Mouse (Mus musculus) forebrain, embryonic 11.5 days (tissue): ENCODE results near the gene Nln. TPM values are rescaled to one million over a fixed set of nuclear protein-coding genes. Genes with fewer than 3 reads are reported as not detected.

Source experiments
- ATAC-seq: fragments of 200-750 bp; cut with Nextera tagmentation; replicated peaks from 2 replicates; pipeline ENCODE4 v1.8.0; 2017; ENCODE audit warnings: moderate TSS enrichment; ENCODE audit not compliant: low FRiP score
- DNase-seq: peaks from one replicate; pipeline ENCODE4 v3.0.0-alpha.2; 2017; ENCODE audit warnings: low spot score
- H3K27ac ChIP-seq: fragments of 300-500 bp; sonication (generic); 2 replicates; pipeline ENCODE4 v1.5.1; 2014; ENCODE audit warnings: low read depth, low read length
- H3K27me3 ChIP-seq: fragments of 300-500 bp; sonication (generic); 2 replicates; pipeline ENCODE4 v1.6.1; 2014; ENCODE audit warnings: mild to moderate bottlenecking, low read length, mixed read lengths; ENCODE audit not compliant: control insufficient read depth, insufficient read depth
- H3K36me3 ChIP-seq: fragments of 300-500 bp; sonication (generic); 2 replicates; pipeline ENCODE4 v1.6.1; 2014; ENCODE audit warnings: mild to moderate bottlenecking, low read length, moderate library complexity, mixed read lengths; ENCODE audit not compliant: control insufficient read depth, insufficient read depth
- H3K4me1 ChIP-seq: fragments of 300-500 bp; sonication (generic); replicated peaks from 2 replicates; pipeline ENCODE4 v1.6.1; 2014; ENCODE audit warnings: low read length, mixed read lengths; ENCODE audit not compliant: control insufficient read depth, insufficient read depth
- H3K4me2 ChIP-seq: fragments of 300-500 bp; sonication (generic); 2 replicates; pipeline ENCODE4 v1.6.1; 2014; ENCODE audit warnings: low read depth, mild to moderate bottlenecking, low read length, moderate library complexity, mixed read lengths; ENCODE audit not compliant: severe bottlenecking
- H3K4me3 ChIP-seq: fragments of 300-500 bp; sonication (generic); 2 replicates; pipeline ENCODE4 v1.5.1; 2014; ENCODE audit warnings: low read depth, low read length
- H3K9ac ChIP-seq: fragments of 300-500 bp; sonication (generic); 2 replicates; pipeline ENCODE4 v1.6.1; 2014; ENCODE audit warnings: low read length
- H3K9me3 ChIP-seq: fragments of 300-500 bp; sonication (generic); 2 replicates; pipeline ENCODE4 v1.6.1; 2016; ENCODE audit warnings: low read length, mixed read lengths; ENCODE audit not compliant: control insufficient read depth
- WGBS: fragments of 180-500 bp; shearing (Covaris S2); extraction: QIAGEN DNeasy Blood & Tissue Kit; methylation state at CpG from one replicate; pipeline ENCODE4 v1.1.7; 2014; 5-methylcytosine and 5-hydroxymethylcytosine counted together
- polyA plus RNA-seq: library from polyadenylated mRNA; unstranded; fragments of >200 nt; fragmentation: Nextera tagmentation; extraction: Ambion mirVana; gene quantifications from 2 replicates; pipeline ENCODE4 v1.2.1, GENCODE M21; 2014

Gene Nln
- polyA plus RNA-seq, 1 experiment from 2014 or later = 21.1 TPM

DNA sequence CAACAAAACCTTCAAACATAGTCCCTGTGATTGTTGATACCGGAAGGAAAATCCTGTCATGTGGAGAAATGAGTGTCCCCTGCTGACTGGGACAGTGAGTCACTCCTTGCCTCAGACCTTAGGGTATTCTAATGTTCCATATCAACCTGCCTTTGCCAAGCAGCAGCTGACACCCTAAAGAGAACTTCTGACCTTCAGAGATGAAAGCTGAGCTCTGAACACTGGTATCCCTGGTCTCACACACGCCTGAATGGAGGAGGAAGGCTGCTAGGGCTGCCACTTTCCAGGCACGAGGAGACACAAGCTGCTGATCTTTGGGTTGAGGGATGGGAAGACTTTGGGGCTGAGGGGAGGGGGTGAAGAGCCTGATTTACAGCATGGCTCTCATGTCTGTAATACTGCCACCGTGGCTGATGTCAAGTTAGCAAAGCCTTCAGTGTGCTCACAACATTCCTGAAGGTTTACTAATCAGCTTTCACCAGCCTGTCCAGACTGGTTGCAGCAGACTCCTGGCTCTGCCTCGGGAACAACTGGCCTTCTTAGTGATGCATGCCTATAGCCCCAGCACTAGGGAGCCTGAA, 131.0 kb downstream of the Nln start:
- 74% methylated on average over 5 of the region's 5 CpGs for WGBS
- no peak overlapping the region for H3K4me3 ChIP-seq
- no peaks in the 10 kb centered on the region for H3K4me1 ChIP-seq
- no peak overlapping the region for H3K27ac ChIP-seq
- H3K27me3 ChIP-seq = no peaks in the 10 kb centered on the region
- H3K36me3 ChIP-seq = no peaks in the 10 kb centered on the region
- no peak overlapping the region for H3K4me2 ChIP-seq
- DNase-seq = no peak
- peaks cover 3% of the 10 kb centered on the region; the same call in 1 of the 2 replicates for H3K9me3 ChIP-seq
- no peak for ATAC-seq
- no peak overlapping the region for H3K9ac ChIP-seq

DNA sequence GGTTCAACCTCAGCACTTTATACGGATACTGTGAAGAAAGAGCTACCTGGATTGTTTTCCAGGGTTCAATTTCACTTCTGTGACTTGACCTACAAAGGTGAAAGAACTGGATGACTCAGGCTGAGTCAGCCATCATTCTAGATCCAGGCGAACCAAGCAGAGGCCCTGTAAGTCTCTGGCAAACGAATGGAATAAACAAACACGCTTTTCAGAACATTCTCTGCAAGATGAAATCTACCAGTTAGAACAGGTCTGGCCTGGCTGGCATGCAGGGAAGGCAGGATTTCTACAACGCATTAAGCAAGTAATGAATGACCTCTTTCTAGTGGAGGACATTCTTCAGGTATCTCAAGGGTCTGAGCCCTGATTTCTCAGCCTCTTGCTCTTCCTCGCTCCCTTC, 131.6 kb downstream of the Nln start:
- WGBS = 83% methylated on average over 6 of the region's 6 CpGs

DNA sequence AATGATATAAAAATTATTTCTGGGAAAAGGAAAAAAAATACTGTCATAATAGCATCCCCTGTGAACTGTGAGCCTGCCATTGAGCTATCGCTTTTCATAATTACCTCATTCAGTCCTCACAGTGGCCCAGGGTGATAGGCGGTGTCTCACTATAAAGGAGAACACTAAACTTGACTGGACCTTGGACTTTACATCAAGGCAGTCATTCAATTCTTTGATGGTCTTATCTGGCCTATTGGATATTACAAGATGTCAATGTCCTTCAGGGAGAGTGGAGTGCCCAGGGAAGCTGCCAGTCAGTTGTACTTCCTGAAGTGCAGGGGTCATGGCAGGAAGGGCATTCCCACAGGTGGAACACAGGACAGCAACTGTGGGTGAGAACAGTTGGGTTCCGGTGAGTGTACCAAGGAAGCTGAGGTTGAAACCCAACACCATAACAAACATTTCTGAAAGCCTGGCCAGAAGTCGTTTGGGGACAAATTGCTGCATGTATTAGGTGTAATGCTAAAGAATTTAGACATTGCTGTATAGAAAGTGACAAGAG, 133.2 kb downstream of the Nln start:
- no peaks in the 10 kb centered on the region for H3K36me3 ChIP-seq
- H3K4me2 ChIP-seq = no peak overlapping the region
- H3K4me3 ChIP-seq = no peak overlapping the region
- ATAC-seq = no peak
- H3K9me3 ChIP-seq = no peaks in the 10 kb centered on the region
- DNase-seq = no peak
- no peaks in the 10 kb centered on the region for H3K27me3 ChIP-seq
- H3K27ac ChIP-seq = no peak overlapping the region
- H3K4me1 ChIP-seq = no peaks in the 10 kb centered on the region
- H3K9ac ChIP-seq = no peak overlapping the region
- WGBS = 75% methylated on average over 4 of the region's 4 CpGs

More for the DNA sequence above, 131.6 kb downstream of the Nln start:
- H3K9me3 ChIP-seq = peaks cover 3% of the 10 kb centered on the region; the same call in 1 of the 2 replicates
- DNase-seq = no peak
- H3K4me2 ChIP-seq = no peak overlapping the region
- no peak overlapping the region for H3K27ac ChIP-seq
- no peak overlapping the region for H3K4me3 ChIP-seq
- no peak for ATAC-seq
- H3K9ac ChIP-seq = no peak overlapping the region
- no peaks in the 10 kb centered on the region for H3K36me3 ChIP-seq
- H3K27me3 ChIP-seq = no peaks in the 10 kb centered on the region
- no peaks in the 10 kb centered on the region for H3K4me1 ChIP-seq

DNA sequence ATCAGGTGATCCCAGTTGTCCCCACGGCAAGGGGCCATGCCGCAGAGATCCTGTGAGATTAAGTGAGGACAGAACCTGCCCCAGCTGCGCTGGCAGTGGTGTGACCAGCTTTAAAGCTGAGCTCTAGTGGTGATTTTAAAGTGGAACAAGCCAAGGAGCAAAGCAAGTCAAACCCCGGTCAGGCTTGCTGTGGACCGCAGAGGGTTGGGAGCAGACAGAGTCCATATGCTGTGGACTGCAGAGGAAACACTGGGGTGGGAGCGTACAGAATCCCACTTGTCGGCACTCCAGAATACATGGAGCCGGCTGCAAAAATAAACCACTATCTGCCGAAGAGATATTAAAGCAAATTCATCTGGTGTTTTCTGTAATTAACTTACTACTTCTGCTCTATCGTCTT, 134.3 kb downstream of the Nln start:
- no peaks in the 10 kb centered on the region for H3K9me3 ChIP-seq
- no peak for DNase-seq
- no peak overlapping the region for H3K4me3 ChIP-seq
- no peak overlapping the region for H3K4me2 ChIP-seq
- no peak overlapping the region for H3K9ac ChIP-seq
- H3K27me3 ChIP-seq = no peaks in the 10 kb centered on the region
- no peak overlapping the region for H3K27ac ChIP-seq
- H3K36me3 ChIP-seq = no peaks in the 10 kb centered on the region
- no peak for ATAC-seq
- no peaks in the 10 kb centered on the region for H3K4me1 ChIP-seq
- whole genome bisulfite sequencing = 86% methylated on average over 10 of the region's 10 CpGs

DNA sequence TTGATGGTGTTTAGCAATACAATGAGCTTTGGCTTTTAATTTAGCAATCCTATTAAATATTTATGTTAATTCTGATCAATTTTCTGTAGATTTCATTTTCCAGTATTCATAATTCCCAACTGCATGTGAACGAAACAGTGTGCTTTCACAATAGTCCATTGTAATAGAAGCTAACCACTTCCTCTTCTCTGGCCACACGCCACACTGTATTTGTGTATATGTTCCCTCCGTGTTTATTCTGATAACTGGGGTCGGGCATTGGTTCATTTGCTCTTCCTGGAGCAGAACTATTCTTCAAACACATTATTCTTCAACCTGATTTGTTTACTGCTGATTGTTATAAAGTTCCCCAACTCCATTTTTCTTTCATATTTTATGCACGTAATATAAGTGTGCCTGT, 135.4 kb downstream of the Nln start:
- H3K36me3 ChIP-seq = no peaks in the 10 kb centered on the region
- H3K9ac ChIP-seq = no peak overlapping the region
- H3K9me3 ChIP-seq = no peaks in the 10 kb centered on the region
- WGBS = 87% methylated on average over 5 of the region's 5 CpGs
- H3K4me3 ChIP-seq = no peak overlapping the region
- no peak for ATAC-seq
- no peak overlapping the region for H3K4me2 ChIP-seq
- no peak overlapping the region for H3K27ac ChIP-seq
- H3K4me1 ChIP-seq = no peaks in the 10 kb centered on the region
- DNase-seq = no peak
- no peaks in the 10 kb centered on the region for H3K27me3 ChIP-seq

Other genes with a start within 250 kb of the Nln start
- gene Erbin, start 189.1 kb downstream of the Nln start, polyA plus RNA-seq = 26.1 and 27.0 TPM in 2 replicates
- gene Sgtb, start 127 bp upstream of the Nln start, polyA plus RNA-seq = 16.7 and 18.1 TPM in 2 replicates
- 85.0 and 101 TPM in 2 replicates for gene Trappc13, start 68.9 kb upstream of the Nln start, polyA plus RNA-seq
- gene Trim23, start 69.2 kb upstream of the Nln start, polyA plus RNA-seq = 23.2 and 27.6 TPM in 2 replicates
- 77.8 and 92.6 TPM in 2 replicates for gene Cenpk, start 119.0 kb upstream of the Nln start, polyA plus RNA-seq
- 15.8 and 16.6 TPM in 2 replicates for gene Ppwd1, start 119.2 kb upstream of the Nln start, polyA plus RNA-seq
- gene Adamts6, start 178.2 kb upstream of the Nln start, polyA plus RNA-seq = 2.9 and 3.2 TPM in 2 replicates